Mouse (Mus musculus): ENCODE measurements at regions not wholly inside any gene's neighbourhood (a gene's known extent, or its start where the extent isn't known, plus 50 kb on each side); places are given as distances from the start of the nearest gene placed in this dataset.

DNA sequence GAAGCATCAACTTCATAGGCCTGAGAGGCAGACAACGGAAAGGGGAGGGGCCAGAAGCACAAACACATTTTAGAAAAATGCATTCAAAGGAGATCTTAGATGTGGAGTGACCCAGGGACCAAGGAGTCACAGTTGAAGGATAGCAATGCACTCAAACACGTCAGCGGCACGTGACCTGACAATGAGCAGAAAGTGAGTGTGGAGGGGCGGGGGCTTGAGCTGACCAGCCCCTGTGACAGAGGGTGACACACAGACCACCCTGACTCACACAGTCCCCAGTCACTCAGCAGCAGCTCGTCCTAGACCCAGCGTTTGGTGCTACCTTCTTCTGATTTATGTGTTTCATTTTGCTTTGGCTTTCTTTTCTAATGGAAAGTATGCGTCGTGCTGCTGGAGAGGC is 1111.5 kb downstream of the Synb start:
- TF ChIP-seq CTCF (IDR thresholded peaks at IDR 0.05) (no peak), EP300 (IDR thresholded peaks at IDR 0.05; ENCODE audit: insufficient read depth, low read depth, low read length) (no peak), POLR2A (IDR thresholded peaks at IDR 0.05; ENCODE audit: insufficient read depth, low read depth, low read length) (no peak)
